ENCODE assay signal across 8 mouse cellular contexts in genomic region chr8:95634063-95634340, GRCm38 (mm10). TPM values are rescaled to one million over a fixed set of nuclear protein-coding genes. Genes with fewer than 3 reads are reported as not detected.
DNase-seq lines count a peak whose midpoint lies in the region; ATAC-seq lines count a peak whose summit lies in the region.

No protein-coding gene starts in this region.

- 2% methylated on average over 6 of the region's 6 CpGs for WGBS in lung, embryonic 16.5 days
- 6% methylated on average over 6 of the region's 6 CpGs for WGBS in embryonic facial prominence, embryonic 10.5 days
- under 1% methylated on average over 6 of the region's 6 CpGs for WGBS in intestine, embryonic 14.5 days
- 6% methylated on average over 6 of the region's 6 CpGs for WGBS in neural tube, embryonic 13.5 days

- H3K4me2 ChIP-seq in lung, embryonic 16.5 days (ENCODE audit: low read depth, low read length) = peak overlapping the region; percentile 81
- peak overlapping the region; percentile 90 for H3K4me2 ChIP-seq in intestine, embryonic 14.5 days (ENCODE audit: low read length)
- peak overlapping the region; percentile 91 for H3K4me2 ChIP-seq in neural tube, embryonic 13.5 days

- no peak for DNase-seq in lung, postnatal 4 days
- DNase-seq in embryonic facial prominence, embryonic 10.5 days (ENCODE audit: low spot score) = no peak
- no peak for DNase-seq in intestine, embryonic 14.5 days (ENCODE audit: low spot score)
- no peak for DNase-seq in urinary bladder, postnatal 4 days (ENCODE audit: low spot score in 2 of 2)
- no peak for DNase-seq in natural killer cell, adult 2 months (ENCODE audit: low spot score in 2 of 2)
- DNase-seq in thymus, adult 18-20 months = no peak

- ATAC-seq in lung, embryonic 16.5 days (ENCODE audit: low read depth) = no peak
- ATAC-seq in intestine, embryonic 14.5 days (replicated peaks; ENCODE audit: low FRiP score, low TSS enrichment, low read depth) = no peak
- ATAC-seq in neural tube, embryonic 13.5 days (ENCODE audit: low read depth) = no peak

- H3K27me3 ChIP-seq in lung, embryonic 16.5 days (ENCODE audit: control insufficient read depth, insufficient read depth, low read depth, low read length) = no peaks in the 10 kb centered on the region
- 0 out of 2 replicates have a peak, but pooled peaks cover 3% of the 10 kb centered on the region for H3K27me3 ChIP-seq in embryonic facial prominence, embryonic 10.5 days (replicated peaks; ENCODE audit: low read depth, poor library complexity, severe bottlenecking)
- H3K27me3 ChIP-seq in intestine, embryonic 14.5 days (replicated peaks; ENCODE audit: control insufficient read depth, insufficient read depth, low read length) = no peaks in the 10 kb centered on the region
- H3K27me3 ChIP-seq in neural tube, embryonic 13.5 days = peaks cover 12% of the 10 kb centered on the region

- peak overlapping the region; percentile 88 for H3K4me3 ChIP-seq in lung, embryonic 16.5 days (ENCODE audit: low read length)
- H3K4me3 ChIP-seq in embryonic facial prominence, embryonic 10.5 days = peak overlapping the region; percentile 78
- H3K4me3 ChIP-seq in intestine, embryonic 14.5 days (ENCODE audit: low read depth, low read length) = peak overlapping the region; percentile 91
- H3K4me3 ChIP-seq in neural tube, embryonic 13.5 days = peak overlapping the region; percentile 92

- peaks cover 3% of the 10 kb centered on the region; the same call in 1 of the 2 replicates for H3K4me1 ChIP-seq in lung, embryonic 16.5 days (replicated peaks; ENCODE audit: control insufficient read depth, insufficient read depth, low read length)
- peaks cover 10% of the 10 kb centered on the region for H3K4me1 ChIP-seq in embryonic facial prominence, embryonic 10.5 days
- H3K4me1 ChIP-seq in intestine, embryonic 14.5 days (replicated peaks; ENCODE audit: control insufficient read depth, insufficient read depth, low read length) = 0 out of 2 replicates have a peak, but pooled peaks cover 5% of the 10 kb centered on the region
- H3K4me1 ChIP-seq in neural tube, embryonic 13.5 days (replicated peaks) = peaks cover 9% of the 10 kb centered on the region

- H3K36me3 ChIP-seq in lung, embryonic 16.5 days (ENCODE audit: control insufficient read depth, insufficient read depth, low read length) = peaks cover 8% of the 10 kb centered on the region
- H3K36me3 ChIP-seq in embryonic facial prominence, embryonic 10.5 days (replicated peaks) = peaks cover 12% of the 10 kb centered on the region
- H3K36me3 ChIP-seq in intestine, embryonic 14.5 days (ENCODE audit: control insufficient read depth, insufficient read depth, low read length) = no peaks in the 10 kb centered on the region
- no peaks in the 10 kb centered on the region for H3K36me3 ChIP-seq in neural tube, embryonic 13.5 days

- peak overlapping the region; percentile 80 for H3K9ac ChIP-seq in lung, embryonic 16.5 days (ENCODE audit: low read length)
- H3K9ac ChIP-seq in intestine, embryonic 14.5 days (ENCODE audit: low read length) = peak overlapping the region; percentile 70
- H3K9ac ChIP-seq in neural tube, embryonic 13.5 days = peak overlapping the region; percentile 75

- no peaks in the 10 kb centered on the region for H3K9me3 ChIP-seq in lung, embryonic 16.5 days (ENCODE audit: control insufficient read depth, low read length)
- H3K9me3 ChIP-seq in embryonic facial prominence, embryonic 10.5 days = no peaks in the 10 kb centered on the region
- no peaks in the 10 kb centered on the region for H3K9me3 ChIP-seq in intestine, embryonic 14.5 days (ENCODE audit: control insufficient read depth, low read length)
- no peaks in the 10 kb centered on the region for H3K9me3 ChIP-seq in neural tube, embryonic 13.5 days

- no peak overlapping the region for H3K27ac ChIP-seq in lung, embryonic 16.5 days (ENCODE audit: low read length)
- peak overlapping the region; percentile 83 for H3K27ac ChIP-seq in embryonic facial prominence, embryonic 10.5 days (replicated peaks)
- no peak overlapping the region for H3K27ac ChIP-seq in intestine, embryonic 14.5 days (ENCODE audit: low read depth)
- H3K27ac ChIP-seq in neural tube, embryonic 13.5 days (replicated peaks) = no peak overlapping the region

RNA-seq across cellular contexts. Expression of gene Gins3, which starts 0.7 kb away (rescaled TPM):
- polyA plus RNA-seq in lung, embryonic 16.5 days (2015; fragmentation: Nextera tagmentation; extraction: Ambion mirVana) = 20.7 and 21.6 TPM in 2 replicates
- polyA plus RNA-seq in embryonic facial prominence, embryonic 10.5 days (2016; fragmentation: Nextera tagmentation; extraction: Ambion mirVana) = 31.8 and 32.2 TPM in 2 replicates
- 18.6 and 21.1 TPM in 2 replicates for polyA plus RNA-seq in intestine, embryonic 14.5 days (2014; fragmentation: Nextera tagmentation; extraction: Ambion mirVana)
- 8.1 and 8.8 TPM in 2 replicates for polyA plus RNA-seq in neural tube, embryonic 13.5 days (2015; fragmentation: Nextera tagmentation; extraction: Ambion mirVana)

RNA-seq across cellular contexts. Expression of gene Ndrg4, which starts 42.8 kb away (rescaled TPM):
- 19.8 and 21.1 TPM in 2 replicates for polyA plus RNA-seq in lung, embryonic 16.5 days (2015; fragmentation: Nextera tagmentation; extraction: Ambion mirVana)
- 18.5 and 20.6 TPM in 2 replicates for polyA plus RNA-seq in embryonic facial prominence, embryonic 10.5 days (2016; fragmentation: Nextera tagmentation; extraction: Ambion mirVana)
- 21.3 and 22.1 TPM in 2 replicates for polyA plus RNA-seq in intestine, embryonic 14.5 days (2014; fragmentation: Nextera tagmentation; extraction: Ambion mirVana)
- polyA plus RNA-seq in neural tube, embryonic 13.5 days (2015; fragmentation: Nextera tagmentation; extraction: Ambion mirVana) = 244 and 275 TPM in 2 replicates

RNA-seq across cellular contexts. Expression of gene Prss54, which starts 57.9 kb away (rescaled TPM):
- polyA plus RNA-seq in lung, embryonic 16.5 days (2015; fragmentation: Nextera tagmentation; extraction: Ambion mirVana) = not detected in 2 replicates
- polyA plus RNA-seq in embryonic facial prominence, embryonic 10.5 days (2016; fragmentation: Nextera tagmentation; extraction: Ambion mirVana) = not detected in 2 replicates
- polyA plus RNA-seq in intestine, embryonic 14.5 days (2014; fragmentation: Nextera tagmentation; extraction: Ambion mirVana) = not detected in 2 replicates
- not detected in 2 replicates for polyA plus RNA-seq in neural tube, embryonic 13.5 days (2015; fragmentation: Nextera tagmentation; extraction: Ambion mirVana)

Comparison
In these comparisons a context has a peak if more than half of its experiments do, and no peak if none do; other contexts are left out.
1. RNA of gene Ndrg4, which starts 42.8 kb away (polyA plus RNA-seq): 244 to 275 TPM in neural tube, embryonic 13.5 days; 21.3 to 22.1 TPM in intestine, embryonic 14.5 days, 19.8 to 21.1 TPM in lung, embryonic 16.5 days and 18.5 to 20.6 TPM in embryonic facial prominence, embryonic 10.5 days; every median in the first group is over 10 times any median in the second.
2. Peak in every context shown above with its lines, with median percentiles within 50 percentile points of each other: H3K4me2 ChIP-seq, H3K4me3 ChIP-seq and H3K9ac ChIP-seq.